Mouse (Mus musculus) layer of hippocampus, postnatal 14 days (tissue): ENCODE results near the gene Unc13a. TPM values are rescaled to one million over a fixed set of nuclear protein-coding genes. Genes with fewer than 3 reads are reported as not detected.

Experiments used
- DNase-seq, 2 experiments: peaks; one replicate each; pipeline ENCODE4 v3.0.0; 2021 to 2022; ENCODE audit warnings: low spot score in 2 of 2, mixed read lengths in 1 of 2
- total RNA-seq, 2 experiments: library from RNA; stranded (reverse); gene quantifications; 2 replicates each; pipeline ENCODE4 v1.2.3; 2021

The Unc13a gene
- total RNA-seq, 2 experiments from 2014 or later: 268 to 281 TPM

DNA sequence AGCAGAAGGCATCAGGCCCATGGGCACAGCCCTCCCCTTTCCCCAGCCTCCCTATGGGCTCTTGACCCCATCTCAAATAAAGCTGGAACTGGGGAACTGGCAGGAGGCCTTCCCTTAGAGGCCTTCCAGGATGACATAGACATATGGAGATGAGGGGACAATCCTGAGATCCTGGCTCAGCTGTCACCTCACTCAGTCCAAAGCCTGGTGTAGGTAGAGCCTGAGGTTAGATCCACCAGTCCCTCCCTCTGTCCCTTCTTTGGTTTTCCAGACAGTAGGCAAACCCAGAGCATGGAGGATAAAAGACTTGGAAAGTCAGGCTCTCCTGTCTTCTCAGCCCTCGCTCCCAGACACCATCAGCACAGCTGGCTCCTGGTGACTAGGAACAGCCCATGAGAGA, 4.7 kb downstream of the Unc13a start:
- DNase-seq: no peak

DNA sequence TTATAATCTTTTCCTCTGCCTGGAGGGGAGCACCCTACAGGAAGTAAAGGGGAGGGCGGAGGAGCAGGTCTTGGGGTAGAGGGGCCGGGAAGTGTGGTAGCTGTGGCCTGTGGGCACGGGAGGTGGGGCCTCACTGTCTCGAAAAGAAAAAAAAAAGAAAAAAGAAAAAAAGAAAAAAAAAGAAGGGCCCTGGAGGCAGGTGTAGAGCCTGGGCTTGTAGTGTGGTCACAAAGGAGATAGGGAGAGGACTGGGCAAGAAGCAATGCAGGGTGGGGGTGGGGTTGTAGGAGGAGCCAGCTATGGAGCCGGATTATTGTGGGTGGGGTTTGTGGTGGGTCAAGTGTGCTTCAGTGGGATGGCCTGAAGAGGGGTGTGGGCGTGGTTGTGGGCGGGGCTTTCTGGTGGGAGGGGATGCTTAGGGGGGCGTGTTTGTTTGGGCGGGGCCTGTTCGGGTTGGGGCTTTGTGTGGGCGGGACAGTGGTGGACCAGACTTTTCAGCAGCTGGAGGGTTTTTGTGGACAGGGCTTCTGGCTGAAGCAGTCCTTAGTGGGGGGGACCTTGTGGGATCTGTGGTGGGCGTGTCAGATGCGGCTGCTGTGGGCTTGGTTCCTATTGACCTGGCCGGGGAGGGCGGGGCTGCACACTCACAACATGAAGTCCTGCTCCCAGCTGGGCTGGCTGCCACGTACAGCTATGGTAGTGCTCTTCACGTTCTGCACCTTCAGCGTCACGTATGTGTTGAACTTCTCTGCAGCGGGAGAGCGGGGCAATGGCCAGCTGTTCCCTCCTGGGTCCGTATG, 6.0 kb downstream of the Unc13a start:
- peak in 1 of 2 experiments; percentile 43 for DNase-seq

DNA sequence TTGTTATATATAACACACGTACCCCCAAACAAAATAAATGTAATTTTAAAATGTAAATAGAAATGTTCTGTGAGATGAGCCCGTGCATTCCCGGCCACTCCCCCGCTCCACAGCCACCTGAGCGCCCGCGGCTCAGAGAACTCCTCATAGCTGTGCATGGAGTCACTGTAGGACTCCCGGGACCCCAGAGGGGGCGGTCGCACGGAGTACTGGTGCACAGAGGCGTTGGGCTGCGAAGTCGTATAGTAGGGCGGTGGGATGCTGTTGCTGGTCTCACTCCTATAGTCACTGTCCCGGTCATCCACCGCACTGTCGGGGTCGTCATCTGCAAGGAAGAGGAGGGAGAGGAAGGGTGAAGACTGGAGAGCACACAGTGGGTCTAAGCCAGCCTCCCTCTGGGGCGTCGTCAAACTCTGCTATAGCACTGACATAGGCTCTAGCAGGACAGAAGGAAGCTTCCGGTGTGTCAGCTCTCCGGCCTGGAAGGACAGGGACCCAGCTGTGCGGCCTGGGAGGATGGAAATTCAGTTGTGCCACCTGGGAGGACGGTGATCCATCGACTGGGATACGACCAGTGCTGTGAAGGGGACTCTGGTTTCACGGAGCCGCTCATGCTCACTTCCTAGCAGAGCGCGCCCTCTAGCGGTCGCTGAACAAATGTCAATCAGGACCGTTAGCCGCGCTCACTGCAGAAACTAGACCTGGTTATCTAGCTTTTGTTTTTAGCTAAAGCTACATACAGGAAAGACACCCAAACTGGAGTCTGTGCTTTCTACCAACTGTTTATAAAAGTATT, 11.0 kb downstream of the Unc13a start:
- DNase-seq: peak; percentile 83 to 91

DNA sequence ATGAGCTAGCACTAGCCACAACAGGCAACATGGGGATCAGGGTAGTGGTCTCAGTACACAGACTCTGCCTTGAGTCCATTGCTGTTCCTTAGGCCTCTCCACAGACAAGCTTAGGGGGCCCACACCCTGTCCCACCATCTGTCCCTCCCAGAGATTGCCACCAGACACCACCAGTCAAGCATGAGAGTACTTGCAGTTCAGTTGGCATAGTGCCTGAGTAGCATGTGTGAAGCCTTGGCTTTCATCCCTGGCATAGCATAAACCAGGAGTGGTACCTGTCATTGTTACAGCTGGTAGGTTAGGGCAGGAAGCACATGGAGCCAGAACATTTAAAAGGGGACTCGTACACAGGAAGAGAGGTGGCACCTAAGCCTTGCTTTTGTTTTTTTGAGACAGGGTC, 11.8 kb downstream of the Unc13a start:
- DNase-seq: no peak

DNA sequence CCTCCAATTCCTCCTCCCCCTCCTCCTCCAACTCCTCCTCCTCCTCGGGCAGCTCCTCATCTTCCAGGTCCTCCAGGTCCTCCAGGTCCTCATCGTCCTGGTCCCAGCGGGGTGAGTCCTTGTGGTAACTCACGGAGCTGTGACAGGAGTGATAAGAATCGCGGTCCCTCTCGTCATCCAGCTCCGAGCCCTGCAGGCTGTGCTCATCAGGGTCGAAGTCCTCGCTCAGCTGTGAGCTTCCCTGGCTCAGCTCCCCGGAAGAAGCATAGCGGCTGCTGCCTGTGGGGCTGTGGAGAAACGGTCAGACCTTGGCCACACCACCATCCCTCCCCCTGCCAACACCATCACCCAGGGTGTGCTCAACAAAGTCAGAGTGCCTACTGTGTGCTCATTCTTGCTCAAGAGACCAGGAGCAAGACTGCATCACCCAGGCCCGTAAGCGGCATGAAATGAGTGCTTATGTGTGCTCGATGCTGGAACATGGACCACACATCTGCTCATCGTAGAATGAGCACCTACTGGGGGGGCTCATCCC, 13.0 kb downstream of the Unc13a start:
- DNase-seq: no peak

DNA sequence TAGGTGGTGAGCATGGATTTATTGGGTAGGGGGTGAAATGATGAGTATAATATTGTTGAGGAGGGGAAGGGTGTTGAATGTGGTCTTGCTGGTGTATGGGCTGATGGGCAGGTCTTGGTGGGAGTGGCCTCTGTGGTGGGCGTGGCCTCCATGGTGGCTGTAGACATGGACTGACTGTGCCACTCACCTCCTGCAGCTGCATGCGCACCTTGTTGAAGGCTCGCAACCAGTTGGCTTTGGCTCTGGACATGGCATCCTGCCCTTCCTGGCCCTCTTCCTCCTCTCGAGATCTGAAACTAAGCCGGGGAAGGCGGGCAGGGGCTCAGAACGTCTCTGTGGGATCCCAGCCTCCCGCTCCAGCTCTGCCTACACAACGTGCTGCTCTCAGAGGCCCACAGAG, 13.7 kb downstream of the Unc13a start:
- no peak for DNase-seq

DNA sequence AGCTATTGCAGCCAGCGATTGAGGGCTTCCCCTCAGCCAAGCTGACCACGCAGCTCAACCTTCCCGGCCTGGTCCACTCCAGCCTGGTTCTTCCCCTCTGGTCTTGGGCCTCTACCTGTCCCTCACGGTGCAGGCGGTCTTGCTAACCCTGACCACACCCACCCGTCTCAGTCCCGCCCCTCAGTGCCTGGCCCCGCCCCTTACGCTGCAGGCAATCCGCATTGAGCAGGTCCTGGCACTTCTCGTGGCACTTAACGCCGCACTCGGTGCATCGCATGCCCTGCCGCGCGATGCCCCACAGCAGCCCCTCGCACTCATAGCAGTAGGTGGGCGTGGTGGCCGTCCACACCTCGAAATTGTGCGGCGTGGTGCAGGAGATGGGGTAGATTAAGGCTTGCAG, 17.0 kb downstream of the Unc13a start:
- no peak for DNase-seq

DNA sequence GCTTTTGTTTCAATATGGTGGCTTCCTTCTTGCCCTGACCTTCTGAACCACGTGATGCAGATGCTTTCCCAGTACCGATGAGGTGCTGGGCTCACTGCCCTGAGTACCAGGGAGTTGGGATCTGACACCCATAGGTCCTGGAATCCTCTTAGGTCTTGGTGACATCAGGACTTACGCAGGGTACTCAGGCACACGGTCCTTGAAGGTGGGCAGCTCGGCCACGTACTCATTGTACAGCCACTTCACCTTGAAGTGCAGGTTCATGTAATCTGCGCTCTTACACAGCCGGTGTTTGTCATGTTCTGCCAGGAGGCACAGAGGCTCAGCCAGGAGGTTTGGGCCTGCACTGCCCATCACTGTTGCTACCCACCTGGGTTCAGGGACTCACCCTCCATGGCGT, 26.0 kb downstream of the Unc13a start:
- no peak for DNase-seq

DNA sequence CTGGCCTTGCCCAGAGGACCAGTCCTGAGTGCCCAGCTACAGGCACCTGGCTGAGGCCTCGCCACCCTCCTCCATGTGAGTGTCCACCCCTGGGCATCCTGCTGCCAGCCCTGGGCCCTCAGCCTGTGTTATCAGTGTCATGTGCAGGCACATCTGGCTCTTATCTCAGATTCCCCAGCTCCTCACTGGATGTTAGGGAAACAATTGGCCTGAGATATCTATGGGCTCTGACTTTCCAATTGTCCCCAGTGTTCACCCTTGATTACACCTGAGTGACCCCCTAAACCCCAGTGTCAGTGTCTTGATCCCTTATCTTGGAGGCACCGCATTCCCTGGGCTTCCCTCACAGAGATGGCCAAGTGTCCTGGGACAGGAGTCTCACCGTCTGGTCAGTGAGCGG, 32.2 kb downstream of the Unc13a start:
- no peak for DNase-seq

DNA sequence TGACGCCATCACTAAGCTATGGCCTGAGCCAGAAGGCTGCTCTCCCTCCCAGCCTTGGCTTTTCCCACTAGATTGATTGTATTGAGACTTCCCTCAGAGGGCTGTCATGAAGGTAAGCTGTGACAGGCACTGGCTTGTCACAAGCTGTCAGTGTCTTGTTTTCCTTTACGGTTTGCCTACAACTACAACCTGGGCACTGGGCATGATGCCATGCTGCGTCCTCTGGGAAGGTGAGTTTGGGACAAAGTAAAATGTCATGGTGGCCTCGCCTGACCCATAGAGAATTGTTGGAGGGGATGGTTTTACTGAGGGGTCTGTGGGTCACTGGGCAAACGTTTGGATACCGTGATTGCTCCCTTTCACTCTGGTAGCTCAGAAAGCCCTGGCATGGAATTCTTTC, 33.2 kb downstream of the Unc13a start:
- DNase-seq: no peak

DNA sequence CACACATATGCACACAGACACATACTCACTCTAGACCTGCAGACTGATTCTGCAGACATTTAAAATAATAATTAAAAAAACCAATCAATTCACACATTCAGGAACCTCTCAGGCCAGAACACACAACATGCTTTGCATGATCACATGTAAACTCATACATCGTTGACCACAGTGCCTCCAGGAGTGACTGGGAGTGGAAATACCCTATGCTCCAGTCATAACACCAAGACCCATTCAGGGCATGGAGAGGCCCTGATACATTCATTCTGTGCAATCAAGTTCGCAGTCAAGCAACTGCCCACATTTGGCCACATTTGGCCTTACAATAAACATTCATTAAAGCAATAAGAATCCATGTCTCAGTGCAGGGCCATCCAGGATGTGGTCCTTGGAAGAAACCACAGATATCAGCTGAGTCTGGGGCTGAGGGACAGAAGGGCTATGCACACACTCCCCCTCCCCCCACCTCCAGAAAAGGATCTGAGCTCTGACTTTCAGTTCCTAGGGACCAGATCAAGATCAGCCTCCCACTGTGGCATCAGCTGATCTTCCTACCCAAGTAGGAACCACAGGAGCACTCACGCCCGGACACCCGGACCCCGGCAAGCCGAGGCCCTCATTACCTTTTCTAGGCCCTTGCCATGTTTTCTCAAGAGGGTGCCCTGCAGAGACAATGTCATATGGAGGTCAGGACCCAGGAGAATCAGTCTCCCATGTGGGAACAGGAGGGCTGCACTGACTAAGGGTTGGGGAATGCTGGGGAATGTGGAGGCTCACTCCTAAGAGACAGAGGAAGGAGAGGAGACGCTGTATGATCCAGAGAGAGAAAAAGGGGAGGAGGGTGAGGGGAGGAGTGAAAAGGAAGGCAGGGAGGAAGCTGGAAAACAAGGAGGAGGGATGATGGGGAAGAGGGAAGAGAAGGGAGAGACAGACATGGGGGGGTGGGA, 34.1 kb downstream of the Unc13a start:
- no peak for DNase-seq

DNA sequence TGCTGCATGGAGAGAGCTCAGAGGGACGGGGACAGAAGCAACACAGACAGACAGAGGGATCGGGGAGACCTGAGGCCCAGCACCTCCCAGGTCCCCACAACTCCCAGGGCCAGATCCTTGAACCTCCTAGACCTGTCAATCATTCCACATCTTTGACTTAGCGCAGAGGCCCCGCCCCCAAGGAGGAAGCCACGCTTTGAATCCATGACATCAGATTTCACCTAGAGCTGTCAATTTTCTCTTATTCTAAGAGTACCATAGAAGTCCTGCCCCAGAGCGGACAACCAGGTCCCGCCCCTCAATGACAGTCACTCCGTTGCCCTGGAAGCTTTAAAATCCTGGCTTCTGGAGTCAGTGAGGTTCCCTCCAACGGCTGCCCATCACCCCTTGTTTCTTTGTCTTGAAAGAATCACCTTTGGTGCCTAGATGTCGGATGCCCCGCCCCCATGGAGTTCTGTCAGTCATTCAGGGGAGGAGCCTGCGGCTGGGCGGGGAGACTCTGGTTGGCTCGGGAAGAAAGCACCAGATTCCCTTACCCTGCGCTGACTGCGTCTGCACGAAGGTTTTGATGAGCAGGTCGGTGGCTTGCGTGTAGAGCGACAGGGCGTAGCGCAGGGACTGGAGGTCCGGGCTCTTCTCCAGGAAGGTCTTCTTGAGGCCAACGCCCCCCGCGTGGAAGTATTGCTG, 37.4 kb downstream of the Unc13a start:
- no peak for DNase-seq

DNA sequence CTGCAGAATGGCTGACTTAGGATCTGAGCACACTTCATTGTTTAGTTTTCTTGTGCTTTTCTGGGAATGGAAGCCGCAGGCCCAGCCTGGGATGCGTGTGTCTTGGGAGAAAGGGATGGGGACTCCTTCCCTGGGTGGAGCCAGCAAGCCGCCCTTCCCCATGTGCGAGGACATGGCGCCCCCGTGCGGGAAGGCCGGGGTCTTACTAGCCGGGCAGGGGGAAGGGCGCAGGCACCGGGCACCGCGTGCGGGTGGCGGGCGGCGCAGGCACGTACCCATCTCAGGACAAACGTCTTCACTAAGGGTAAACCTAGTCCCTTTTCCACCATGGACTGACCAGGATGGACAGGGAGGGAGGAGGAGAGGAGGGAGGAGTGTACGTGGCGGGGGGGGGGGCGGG, 38.4 kb downstream of the Unc13a start:
- no peak for DNase-seq

DNA sequence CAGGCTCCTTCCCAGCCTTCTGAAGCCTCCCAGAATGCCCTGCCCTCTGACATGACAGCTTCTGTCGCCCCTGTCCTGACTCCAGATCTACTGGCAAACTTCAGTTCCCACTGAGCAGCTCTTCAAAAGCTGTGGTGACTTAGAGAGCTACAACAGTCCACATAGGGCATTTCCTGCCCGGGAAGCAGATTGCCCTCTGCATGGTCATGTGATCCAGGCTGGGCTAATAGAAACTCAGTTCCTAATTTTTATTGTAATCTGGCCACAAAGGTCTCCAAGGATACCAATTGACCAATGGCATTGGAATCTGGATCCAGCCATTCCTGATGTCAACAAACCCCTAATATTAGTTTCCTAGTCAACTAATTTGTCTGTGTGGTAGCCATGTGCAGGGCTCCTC, 39.7 kb downstream of the Unc13a start:
- no peak for DNase-seq

DNA sequence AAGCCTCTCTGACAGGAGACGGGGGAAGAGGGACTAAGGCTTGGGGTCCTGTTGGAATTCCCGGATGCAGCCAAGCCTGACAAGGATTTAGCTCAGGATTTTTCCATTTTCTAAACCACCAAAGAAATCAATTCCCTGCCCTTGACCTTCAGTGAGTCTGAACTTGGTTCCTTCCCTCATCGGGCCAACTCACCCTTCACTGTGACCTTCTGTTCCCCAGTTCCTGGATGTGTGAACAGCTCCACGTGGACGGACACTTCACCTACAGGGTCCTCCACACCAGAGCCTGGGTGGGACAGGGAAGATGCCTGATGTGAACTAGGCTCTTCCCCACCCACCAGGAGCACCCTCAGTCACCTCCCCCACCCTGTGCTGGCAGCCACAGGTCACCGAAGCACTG, 40.8 kb downstream of the Unc13a start:
- no peak for DNase-seq

DNA sequence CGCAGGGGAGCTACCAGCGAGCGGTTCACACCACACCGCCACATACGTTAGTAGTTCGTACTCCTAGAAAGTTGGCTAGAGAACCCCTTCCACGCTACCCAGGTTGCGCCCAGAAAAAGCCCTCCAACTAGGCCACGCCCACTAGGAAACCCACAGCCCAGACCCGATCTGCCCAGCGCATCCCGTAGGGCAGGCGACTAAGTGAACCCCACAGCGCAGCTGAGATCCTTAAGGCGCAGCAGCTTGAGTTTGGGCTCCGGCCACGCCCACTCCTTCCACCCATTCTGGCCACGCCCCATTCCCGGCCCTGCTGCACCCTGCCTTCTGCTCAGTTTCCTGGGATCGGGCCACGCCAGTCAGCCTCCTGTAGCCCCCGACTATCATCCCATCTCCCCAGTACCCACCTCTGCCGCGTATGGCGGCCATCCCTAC, 41.8 kb downstream of the Unc13a start:
- no peak for DNase-seq

DNA sequence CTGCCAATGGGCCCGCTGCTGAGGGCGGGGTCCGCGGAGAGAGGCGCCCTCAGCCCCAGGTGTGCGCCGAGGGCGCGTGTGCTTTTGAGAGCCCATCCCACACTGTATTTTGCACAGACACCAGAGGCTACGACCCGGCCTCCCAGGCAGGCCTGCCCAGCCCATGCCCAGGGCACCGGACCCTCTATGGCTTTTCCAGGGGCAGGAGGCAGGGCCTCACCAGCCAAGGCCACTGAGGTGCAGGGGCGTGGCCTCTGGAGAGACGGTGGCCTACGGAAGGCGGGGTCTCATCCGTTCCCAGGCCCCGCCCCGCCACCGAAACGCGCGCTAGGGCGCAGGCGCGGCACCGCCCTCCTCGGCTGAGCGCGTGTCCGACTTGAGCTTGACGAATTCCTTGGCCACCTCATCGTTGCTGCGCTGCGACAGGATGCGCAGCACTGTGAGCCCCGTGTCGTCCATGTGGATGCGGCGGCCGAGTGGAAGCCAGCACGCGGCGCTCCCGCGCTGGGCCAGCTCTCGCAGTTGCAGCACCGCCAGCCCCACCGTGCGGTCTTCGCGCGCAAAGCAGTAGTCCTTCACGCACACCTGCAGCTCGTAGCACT, 42.4 kb downstream of the Unc13a start:
- DNase-seq: peak; percentile 90 to 91

DNA sequence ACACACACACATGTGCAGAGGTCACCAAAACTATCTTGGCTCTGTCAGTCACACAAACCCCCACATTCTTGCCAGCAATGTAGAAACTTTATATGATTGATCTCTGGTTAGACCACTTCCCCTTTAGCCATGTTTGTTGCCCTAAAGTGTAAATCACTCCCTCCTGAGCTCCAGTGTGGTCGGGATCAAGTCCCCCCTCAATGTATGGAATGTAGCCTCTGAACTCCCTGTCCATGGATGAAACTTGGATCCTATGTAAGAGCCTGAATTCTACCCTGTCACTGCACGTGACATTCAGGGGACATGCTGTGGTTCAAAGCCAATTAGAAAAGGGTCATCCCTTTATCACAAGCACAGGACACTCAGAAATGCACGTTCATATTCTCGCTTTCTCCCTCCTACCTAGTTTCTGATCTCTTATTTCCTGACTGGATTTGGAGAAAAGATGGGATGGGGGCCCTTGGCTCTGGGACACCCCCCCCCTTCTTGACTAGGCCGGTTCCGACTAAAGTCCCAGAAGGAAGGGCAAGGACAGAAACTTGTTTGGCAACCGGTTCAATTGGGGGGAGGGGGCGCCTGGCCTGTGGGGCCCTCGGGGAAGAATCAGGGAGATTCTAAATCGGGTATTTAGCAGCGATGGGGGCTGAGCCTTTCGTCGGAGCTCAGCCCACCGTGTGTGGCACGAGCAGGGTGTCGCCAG, 43.0 kb downstream of the Unc13a start:
- DNase-seq: no peak

DNA sequence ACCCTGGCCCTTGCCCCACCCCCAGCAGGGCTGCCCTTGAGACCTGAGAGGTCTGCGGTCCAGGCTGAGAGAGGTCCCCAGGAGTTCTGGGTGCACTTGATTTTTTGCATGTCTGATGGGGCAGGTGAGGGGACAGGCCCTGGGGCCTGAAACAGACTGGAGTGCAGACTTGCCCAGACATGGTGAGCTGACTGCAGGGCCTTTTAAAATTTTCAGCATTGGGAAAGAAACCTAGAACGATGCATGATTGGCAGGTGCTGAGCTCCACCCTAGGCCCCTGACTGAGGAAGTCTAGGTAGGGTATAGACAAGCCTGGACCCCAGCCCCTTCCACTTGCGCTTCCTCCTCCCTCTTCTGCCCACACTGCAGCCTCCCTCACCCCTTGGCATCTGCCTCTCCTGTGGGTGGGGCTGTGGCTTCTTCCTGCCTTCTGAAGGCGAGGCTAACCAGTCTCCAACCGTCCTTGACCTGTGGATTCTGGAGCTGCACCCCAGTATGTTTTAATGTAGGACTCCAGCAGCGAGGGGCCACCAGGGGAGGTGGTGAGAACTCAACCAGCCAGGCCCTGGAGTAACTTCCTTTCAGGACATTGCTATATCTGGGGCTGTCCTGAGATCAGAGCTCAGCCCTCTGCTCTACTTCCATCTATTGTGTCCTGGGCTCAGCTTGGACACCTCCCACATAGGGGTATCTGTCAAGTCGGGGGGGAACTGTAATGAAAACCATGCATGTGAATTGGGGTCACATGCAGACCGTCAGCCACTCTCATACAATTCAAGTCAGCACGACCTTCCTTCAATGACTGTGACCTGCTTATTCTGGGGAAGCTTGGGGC, 44.1 kb downstream of the Unc13a start:
- no peak for DNase-seq
